Mouse (Mus musculus): Measurements from ENCODE around the gene Poglut1. TPM values are rescaled to one million over a fixed set of nuclear protein-coding genes. Genes with fewer than 3 reads are reported as not detected.
A peak's percentile ranks its signal among the peaks of the same experiment; 100 is the strongest.

Gene Poglut1
- polyA plus RNA-seq, 1 experiment from 2014 or later: 61.3 TPM

GRCm38 (mm10) chr16:38521211-38521987 is 28.7 kb downstream of the Poglut1 start:
- peak overlapping the region; percentile 98 for H3K4me3 ChIP-seq
- 40% methylated on average over 8 of the region's 8 CpGs for WGBS
- peaks cover 51% of the 10 kb centered on the region for H3K36me3 ChIP-seq
- H3K4me1 ChIP-seq (replicated peaks): peaks cover 17% of the 10 kb centered on the region
- no peaks in the 10 kb centered on the region for H3K9me3 ChIP-seq
- no peaks in the 10 kb centered on the region for H3K27me3 ChIP-seq (ENCODE audit: insufficient read depth, poor library complexity, severe bottlenecking)
- peak overlapping the region; percentile 97; the same call in 1 of the 2 replicates for H3K27ac ChIP-seq
- no peak for DNase-seq (ENCODE audit: low spot score)

- peaks cover 17% of the 10 kb centered on the region for H3K4me1 ChIP-seq (replicated peaks)
- H3K36me3 ChIP-seq: peaks cover 46% of the 10 kb centered on the region
- no peak for DNase-seq (ENCODE audit: low spot score)
- WGBS: 98% methylated on average over 2 of the region's 2 CpGs
- H3K27ac ChIP-seq: no peak overlapping the region
- no peak overlapping the region for H3K4me3 ChIP-seq
- H3K9me3 ChIP-seq: no peaks in the 10 kb centered on the region
- no peaks in the 10 kb centered on the region for H3K27me3 ChIP-seq (ENCODE audit: insufficient read depth, poor library complexity, severe bottlenecking)
These were observed 30.9 kb downstream of the Poglut1 start for GRCm38 (mm10) chr16:38519140-38519539.

- no peaks in the 10 kb centered on the region for H3K4me1 ChIP-seq (replicated peaks)
- H3K9me3 ChIP-seq: no peaks in the 10 kb centered on the region
- H3K36me3 ChIP-seq: peaks cover 86% of the 10 kb centered on the region
- no peaks in the 10 kb centered on the region for H3K27me3 ChIP-seq (ENCODE audit: insufficient read depth, poor library complexity, severe bottlenecking)
- DNase-seq (ENCODE audit: low spot score): no peak
- 97% methylated on average over 2 of the region's 2 CpGs for WGBS
- H3K27ac ChIP-seq: no peak overlapping the region
- no peak overlapping the region for H3K4me3 ChIP-seq
These were observed 39.2 kb downstream of the Poglut1 start for GRCm38 (mm10) chr16:38510846-38511245.

DNA sequence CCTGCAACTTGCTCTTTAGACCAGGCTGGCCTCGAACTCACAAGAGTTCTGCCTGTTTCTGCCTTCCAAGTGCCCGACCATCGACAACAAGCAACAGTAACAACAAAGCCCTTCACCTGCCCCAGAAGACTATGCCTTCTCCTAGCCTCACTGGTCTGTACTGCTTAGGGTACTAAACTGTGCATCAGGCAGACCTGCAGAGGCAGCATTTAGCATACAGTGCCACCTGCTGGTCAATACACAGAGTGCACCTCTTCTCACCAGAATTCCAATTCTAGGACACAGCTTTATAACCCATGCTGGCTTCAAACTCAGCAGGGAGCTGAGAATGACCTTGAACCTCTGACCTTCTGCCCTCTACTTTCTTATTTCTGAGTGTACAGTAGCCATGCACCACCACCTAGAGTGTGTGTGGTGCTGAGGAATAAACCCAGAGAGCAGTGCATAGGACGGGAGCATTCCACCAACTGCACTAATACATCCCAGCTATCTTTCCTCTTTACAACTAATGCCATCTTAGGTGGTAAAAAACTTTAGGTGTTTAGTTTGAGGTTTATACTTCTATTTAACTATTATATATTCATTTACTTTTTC is 43.9 kb downstream of the Poglut1 start:
- Histone ChIP-seq H3K4me3 (no peak overlapping the region), H3K27ac (no peak overlapping the region), H3K9me3 (no peaks in the 10 kb centered on the region), H3K4me1 (replicated peaks) (no peaks in the 10 kb centered on the region), H3K27me3 (ENCODE audit: insufficient read depth, poor library complexity, severe bottlenecking) (no peaks in the 10 kb centered on the region), H3K36me3 (peaks cover 89% of the 10 kb centered on the region)
- 82% methylated on average over 4 of the region's 4 CpGs for WGBS
- peak; percentile 62 for DNase-seq (ENCODE audit: low spot score)

GRCm38 (mm10) chr16:38503528-38503927 is 46.5 kb downstream of the Poglut1 start:
- H3K27ac ChIP-seq: no peak overlapping the region
- no peaks in the 10 kb centered on the region for H3K9me3 ChIP-seq
- no peak overlapping the region for H3K4me3 ChIP-seq
- DNase-seq (ENCODE audit: low spot score): no peak
- H3K27me3 ChIP-seq (ENCODE audit: insufficient read depth, poor library complexity, severe bottlenecking): no peaks in the 10 kb centered on the region
- 92% methylated on average over 4 of the region's 4 CpGs for WGBS
- H3K4me1 ChIP-seq (replicated peaks): no peaks in the 10 kb centered on the region
- H3K36me3 ChIP-seq: peaks cover 97% of the 10 kb centered on the region

GRCm38 (mm10) chr16:38502469-38502868 is 47.6 kb downstream of the Poglut1 start:
- no peaks in the 10 kb centered on the region for H3K4me1 ChIP-seq (replicated peaks)
- H3K36me3 ChIP-seq: peaks cover 97% of the 10 kb centered on the region
- no peaks in the 10 kb centered on the region for H3K27me3 ChIP-seq (ENCODE audit: insufficient read depth, poor library complexity, severe bottlenecking)
- no peak for DNase-seq (ENCODE audit: low spot score)
- no peak overlapping the region for H3K4me3 ChIP-seq
- 95% methylated on average over 10 of the region's 10 CpGs for WGBS
- no peaks in the 10 kb centered on the region for H3K9me3 ChIP-seq
- no peak overlapping the region for H3K27ac ChIP-seq

DNA sequence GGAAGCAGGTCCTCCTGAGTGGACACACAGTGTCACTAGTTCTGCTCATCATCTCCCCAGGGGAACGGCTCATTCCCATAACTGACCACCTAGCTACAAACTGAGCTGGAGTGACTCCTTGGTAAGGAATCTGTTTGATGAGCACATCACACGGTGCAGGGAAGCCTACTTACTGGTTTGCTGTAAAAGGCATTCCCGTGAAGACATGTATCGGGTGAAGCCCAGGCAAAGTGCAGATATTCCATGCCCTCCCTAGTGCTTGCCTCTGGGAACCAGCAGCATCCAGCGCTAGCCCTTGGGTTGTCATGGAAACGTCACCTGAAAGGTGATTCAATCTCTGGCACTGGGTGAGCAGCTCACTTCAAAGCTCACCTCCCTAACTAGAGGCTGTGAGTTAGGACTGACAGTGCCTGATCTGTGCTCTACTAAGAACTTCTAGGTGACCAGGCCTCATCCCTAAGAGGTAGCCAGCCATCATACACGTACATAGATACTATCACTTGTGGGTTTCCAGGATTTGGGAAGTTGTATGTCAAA is 53.4 kb downstream of the Poglut1 start:
- no peak overlapping the region for H3K27ac ChIP-seq
- no peak overlapping the region for H3K4me3 ChIP-seq
- no peaks in the 10 kb centered on the region for H3K9me3 ChIP-seq
- WGBS: 86% methylated on average over 7 of the region's 7 CpGs
- H3K4me1 ChIP-seq (replicated peaks): no peaks in the 10 kb centered on the region
- no peak for DNase-seq (ENCODE audit: low spot score)
- H3K27me3 ChIP-seq (ENCODE audit: insufficient read depth, poor library complexity, severe bottlenecking): no peaks in the 10 kb centered on the region
- peaks cover 54% of the 10 kb centered on the region for H3K36me3 ChIP-seq

DNA sequence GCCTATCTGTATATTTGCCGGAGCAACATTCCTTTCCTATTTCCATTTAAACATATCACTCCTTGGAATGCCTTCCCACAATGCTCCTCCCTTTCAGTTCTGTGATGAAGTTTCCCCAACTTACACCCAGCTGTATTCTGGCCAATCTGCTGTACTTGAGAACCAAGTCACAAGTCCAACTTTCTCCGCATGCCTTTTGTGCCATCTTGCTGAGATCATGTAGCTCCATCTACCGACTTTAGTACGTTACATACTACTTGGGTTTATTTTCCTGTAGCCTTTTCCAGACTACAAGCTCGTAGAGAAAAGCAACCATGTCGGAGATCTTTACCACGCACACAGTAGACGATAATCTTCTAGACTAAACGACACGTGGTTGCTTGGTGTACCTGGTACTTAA is 56.2 kb downstream of the Poglut1 start:
- Histone ChIP-seq H3K4me3 (no peak overlapping the region), H3K27me3 (ENCODE audit: insufficient read depth, poor library complexity, severe bottlenecking) (no peaks in the 10 kb centered on the region), H3K9me3 (no peaks in the 10 kb centered on the region), H3K27ac (no peak overlapping the region), H3K4me1 (replicated peaks) (no peaks in the 10 kb centered on the region), H3K36me3 (peaks cover 26% of the 10 kb centered on the region)
- WGBS: 92% methylated on average over 10 of the region's 10 CpGs
- DNase-seq (ENCODE audit: low spot score): no peak

DNA sequence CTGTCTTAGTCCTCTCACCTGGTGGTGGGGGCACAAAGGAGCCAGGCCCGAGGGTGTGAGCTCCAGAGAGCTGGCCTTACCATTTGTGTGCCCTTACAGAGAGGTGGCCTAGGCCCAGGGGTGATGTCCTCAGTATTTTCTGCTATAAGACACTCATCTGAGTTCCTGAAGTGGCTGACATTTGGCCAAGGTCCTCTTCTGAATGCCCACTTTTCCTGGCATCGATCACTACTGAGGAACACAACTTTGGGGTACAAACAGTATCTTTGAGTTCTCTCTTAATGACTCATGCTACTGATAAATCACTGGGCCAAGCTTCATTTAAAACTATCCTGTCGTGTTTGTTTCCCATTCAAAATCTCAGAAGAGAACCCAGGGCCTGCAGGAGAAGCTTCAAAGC is 57.5 kb downstream of the Poglut1 start:
- Histone ChIP-seq H3K4me1 (replicated peaks) (no peaks in the 10 kb centered on the region; the same call in 1 of the 2 replicates), H3K27ac (no peak overlapping the region), H3K9me3 (no peaks in the 10 kb centered on the region), H3K4me3 (no peak overlapping the region), H3K36me3 (peaks cover 14% of the 10 kb centered on the region), H3K27me3 (ENCODE audit: insufficient read depth, poor library complexity, severe bottlenecking) (no peaks in the 10 kb centered on the region; the same call in 1 of the 2 replicates)
- WGBS: 87% methylated on average over 3 of the region's 3 CpGs
- no peak for DNase-seq (ENCODE audit: low spot score)

DNA sequence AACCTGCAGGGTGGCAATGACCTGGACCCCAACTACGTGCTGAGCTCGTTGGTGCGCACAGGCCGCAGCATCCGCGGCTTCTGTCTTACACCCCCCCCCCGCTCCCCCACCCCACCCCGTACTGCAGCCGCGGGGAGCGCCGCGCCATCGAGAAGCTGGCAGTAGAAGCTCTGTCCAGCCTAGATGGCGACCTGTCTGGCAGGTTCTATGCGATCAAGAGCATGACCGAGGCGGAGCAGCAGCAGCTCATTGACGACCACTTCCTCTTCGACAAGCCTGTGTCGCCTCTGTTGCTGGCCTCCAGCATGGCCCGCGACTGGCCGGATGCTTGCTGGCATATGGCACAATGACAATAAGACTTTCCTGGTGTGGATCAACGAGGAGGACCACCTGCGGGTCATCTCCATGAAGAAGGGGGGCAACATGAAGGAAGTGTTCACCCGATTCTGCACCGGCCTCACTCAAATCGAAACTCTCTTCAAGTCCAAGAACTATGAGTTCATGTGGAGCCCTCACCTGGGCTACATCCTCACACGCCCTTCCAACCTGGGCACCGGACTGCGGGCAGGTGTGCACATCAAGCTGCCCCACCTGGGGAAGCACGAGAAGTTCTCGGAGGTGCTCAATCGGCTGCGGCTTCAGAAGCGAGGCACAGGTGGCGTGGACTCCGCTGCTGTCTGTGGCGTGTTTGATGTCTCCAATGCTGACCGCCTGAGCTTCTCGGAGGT is 66.3 kb downstream of the Poglut1 start:
- peak overlapping the region; percentile 46 for H3K4me3 ChIP-seq
- peak; percentile 9 for DNase-seq (ENCODE audit: low spot score)
- 0 out of 2 replicates have a peak overlapping the region, but pooled peaks have one; percentile 8 for H3K27ac ChIP-seq
- no peaks in the 10 kb centered on the region for H3K36me3 ChIP-seq
- WGBS: 34% methylated on average over 42 of the region's 42 CpGs
- no peaks in the 10 kb centered on the region for H3K9me3 ChIP-seq
- peaks cover 35% of the 10 kb centered on the region for H3K27me3 ChIP-seq (ENCODE audit: insufficient read depth, poor library complexity, severe bottlenecking)
- peaks cover 14% of the 10 kb centered on the region for H3K4me1 ChIP-seq (replicated peaks)

GRCm38 (mm10) chr16:38482780-38483562 is 67.1 kb downstream of the Poglut1 start:
- WGBS: 24% methylated on average over 32 of the region's 32 CpGs
- peaks cover 35% of the 10 kb centered on the region for H3K27me3 ChIP-seq (ENCODE audit: insufficient read depth, poor library complexity, severe bottlenecking)
- peak; percentile 28 for DNase-seq (ENCODE audit: low spot score)
- no peaks in the 10 kb centered on the region for H3K36me3 ChIP-seq
- H3K4me1 ChIP-seq (replicated peaks): peaks cover 14% of the 10 kb centered on the region
- no peaks in the 10 kb centered on the region for H3K9me3 ChIP-seq
- no peak overlapping the region for H3K27ac ChIP-seq
- H3K4me3 ChIP-seq: peak overlapping the region; percentile 46

DNA sequence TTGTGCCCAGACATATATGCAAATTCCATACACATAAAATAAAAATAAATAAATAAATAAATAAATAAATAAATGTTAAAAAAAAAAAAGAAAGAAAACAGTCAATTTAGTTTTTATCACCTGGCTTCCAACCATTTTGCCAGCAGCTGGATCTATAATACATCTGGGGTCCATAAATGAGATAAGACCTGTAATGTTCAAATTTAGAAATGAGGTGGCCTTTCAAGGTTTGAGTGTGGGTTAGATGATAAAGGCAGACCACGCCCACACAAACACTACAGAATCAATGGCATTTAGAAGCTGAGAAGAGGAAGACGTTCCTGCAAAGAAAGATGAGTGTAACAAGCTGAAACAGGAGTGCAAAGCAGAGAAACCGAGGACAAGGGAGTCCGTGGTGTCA is 68.7 kb downstream of the Poglut1 start:
- H3K9me3 ChIP-seq: no peaks in the 10 kb centered on the region
- H3K4me1 ChIP-seq (replicated peaks): peaks cover 24% of the 10 kb centered on the region
- WGBS: 76% methylated on average over 4 of the region's 4 CpGs
- no peak overlapping the region for H3K4me3 ChIP-seq
- no peak for DNase-seq (ENCODE audit: low spot score)
- H3K27me3 ChIP-seq (ENCODE audit: insufficient read depth, poor library complexity, severe bottlenecking): peaks cover 35% of the 10 kb centered on the region
- no peak overlapping the region for H3K27ac ChIP-seq
- no peaks in the 10 kb centered on the region for H3K36me3 ChIP-seq

Data from hindbrain, embryonic 10.5 days (tissue).